In the genomic region with DNA sequence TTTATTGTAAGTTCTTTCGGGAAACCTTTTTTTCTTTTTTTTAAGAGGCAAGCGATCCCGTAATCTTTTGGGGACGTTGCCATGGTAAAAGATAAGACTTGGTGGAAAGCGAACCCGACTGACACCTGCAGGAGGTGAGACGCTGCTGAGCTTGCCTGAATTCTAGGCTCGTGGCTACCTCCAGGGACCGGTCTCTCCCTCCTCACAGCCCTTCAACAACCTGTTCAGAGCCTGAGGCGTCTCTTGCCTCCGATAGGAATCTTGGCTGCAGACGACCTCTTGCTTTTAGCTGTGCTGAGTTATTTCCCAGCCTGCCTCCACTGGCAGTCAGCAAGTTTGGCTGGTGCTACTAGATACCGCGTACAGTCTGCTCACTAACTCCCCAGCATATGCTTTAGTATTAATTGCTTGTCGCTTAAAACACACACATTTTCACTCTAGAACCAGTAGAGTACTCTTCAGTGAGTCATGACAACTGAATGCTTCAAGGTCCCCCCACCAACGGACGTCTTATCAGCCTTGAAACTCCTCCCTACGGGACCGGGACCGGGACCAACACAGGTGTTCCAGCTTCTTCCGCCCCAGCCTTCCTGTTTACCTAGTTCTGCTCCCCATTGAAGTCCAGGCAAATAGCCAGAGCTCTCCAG, we compare ENCODE assay signal across 8 mouse cellular contexts. TPM values are rescaled to one million over a fixed set of nuclear protein-coding genes. Genes with fewer than 3 reads are reported as not detected.
DNase-seq lines count a peak whose midpoint lies in the region; ATAC-seq lines count a peak whose summit lies in the region.

No protein-coding gene starts in this region.

- peak overlapping the region; percentile 72 for H3K4me2 ChIP-seq in forebrain, embryonic 15.5 days (replicated peaks)
- peak overlapping the region; percentile 63 for H3K4me2 ChIP-seq in hindbrain, embryonic 12.5 days (replicated peaks)

- H3K9ac ChIP-seq in forebrain, embryonic 15.5 days (replicated peaks), result peak overlapping the region; percentile 100
- H3K9ac ChIP-seq in hindbrain, embryonic 12.5 days, result peak overlapping the region; percentile 100

- WGBS in forebrain, embryonic 15.5 days, result under 1% methylated on average over 21 of the region's 21 CpGs
- WGBS in hindbrain, embryonic 12.5 days, result 1% methylated on average over 21 of the region's 21 CpGs

- no peaks in the 10 kb centered on the region for H3K9me3 ChIP-seq in forebrain, embryonic 15.5 days
- H3K9me3 ChIP-seq in hindbrain, embryonic 12.5 days (replicated peaks), result no peaks in the 10 kb centered on the region

- peak; percentile 48 for ATAC-seq in CD4-positive, CD25-positive, alpha-beta regulatory T cell, adult 4 months
- peak; percentile 51 for ATAC-seq in forebrain, embryonic 15.5 days (replicated peaks)
- peak; percentile 21 for ATAC-seq in hindbrain, embryonic 12.5 days (ENCODE audit: low FRiP score)
- ATAC-seq in inflammation-experienced regulatory T-cells, adult 6 months, result no peak

- H3K27me3 ChIP-seq in forebrain, embryonic 15.5 days, result no peaks in the 10 kb centered on the region
- H3K27me3 ChIP-seq in hindbrain, embryonic 12.5 days, result no peaks in the 10 kb centered on the region

- peaks cover 30% of the 10 kb centered on the region for H3K4me1 ChIP-seq in forebrain, embryonic 15.5 days
- peaks cover 29% of the 10 kb centered on the region for H3K4me1 ChIP-seq in hindbrain, embryonic 12.5 days

- H3K4me3 ChIP-seq in forebrain, embryonic 15.5 days, result peak overlapping the region; percentile 94
- H3K4me3 ChIP-seq in hindbrain, embryonic 12.5 days, result peak overlapping the region; percentile 97

- no peaks in the 10 kb centered on the region for H3K36me3 ChIP-seq in forebrain, embryonic 15.5 days
- no peaks in the 10 kb centered on the region for H3K36me3 ChIP-seq in hindbrain, embryonic 12.5 days

- peak; percentile 24 for DNase-seq in adrenal gland, postnatal 25 days
- peak; percentile 39 to 51 for DNase-seq in layer of hippocampus, postnatal 10 days (ENCODE audit: low spot score in 2 of 2)
- peak; percentile 81 for DNase-seq in lung, postnatal 10 days
- peak; percentile 59 for DNase-seq in retina, postnatal 1 day

- H3K27ac ChIP-seq in forebrain, embryonic 15.5 days (replicated peaks), result peak overlapping the region; percentile 100
- H3K27ac ChIP-seq in hindbrain, embryonic 12.5 days, result peak overlapping the region; percentile 99; the same call in 1 of the 2 replicates

RNA-seq across cellular contexts. Expression of a gene that starts 0.9 kb away (rescaled TPM):
- under 1 TPM; 0.09 to 0.34 TPM for polyA plus RNA-seq in CD4-positive, CD25-positive, alpha-beta regulatory T cell, adult 4 months (2017; shearing (Covaris generic))
- 18.5 and 23.7 TPM in 2 replicates for total RNA-seq in adrenal gland, postnatal 25 days (2021)
- 240 and 248 TPM in 2 replicates for polyA plus RNA-seq in forebrain, embryonic 15.5 days (2015; fragmentation: Nextera tagmentation; extraction: Ambion mirVana)
- 139 and 151 TPM in 2 replicates for polyA plus RNA-seq in hindbrain, embryonic 12.5 days (2016; fragmentation: Nextera tagmentation; extraction: Ambion mirVana)
- total RNA-seq in layer of hippocampus, postnatal 10 days (2021), result 100 to 1,000 TPM; 133 to 139 TPM
- under 1 TPM in 1 of 3 experiments, not detected in 2; 0.38 TPM for polyA plus RNA-seq in inflammation-experienced regulatory T-cells, adult 6 months (2017; shearing (Covaris generic))

Comparison
In these comparisons a context has a peak if more than half of its experiments do, and no peak if none do; other contexts are left out.
1. DNase-seq: peak in every context shown above with its lines; median percentile 81 in lung, postnatal 10 days; 59 in retina, postnatal 1 day; 45 in layer of hippocampus, postnatal 10 days; 24 in adrenal gland, postnatal 25 days.
2. RNA of a gene that starts 0.9 kb away (polyA plus RNA-seq): 240 to 248 TPM in forebrain, embryonic 15.5 days and 139 to 151 TPM in hindbrain, embryonic 12.5 days; 0.09 to 0.34 TPM in CD4-positive, CD25-positive, alpha-beta regulatory T cell, adult 4 months and 0.38 TPM in inflammation-experienced regulatory T-cells, adult 6 months; every median in the first group is over 100 times any median in the second.